Mouse (Mus musculus) cerebral cortex, adult 2 months (tissue): ENCODE measurements around the gene Thbs4.

Source experiments
- WGBS: fragments of 180-500 bp; shearing (Covaris S2); methylation state at CpG from one replicate; pipeline ENCODE4 v1.1.7; 2018; 5-methylcytosine and 5-hydroxymethylcytosine counted together

Gene Thbs4

GRCm38 (mm10) chr13:92717851-92718665, 76.6 kb downstream of the Thbs4 start:
- WGBS: 99% methylated on average over 3 of the region's 3 CpGs

GRCm38 (mm10) chr13:92712619-92713018, 82.0 kb downstream of the Thbs4 start:
- WGBS: 90% methylated on average over 4 of the region's 4 CpGs

GRCm38 (mm10) chr13:92711821-92712220, 82.8 kb downstream of the Thbs4 start:
- 87% methylated on average over 1 of the region's 1 CpGs for WGBS

GRCm38 (mm10) chr13:92710361-92710760, 84.3 kb downstream of the Thbs4 start:
- WGBS: 90% methylated on average over 1 of the region's 1 CpGs

GRCm38 (mm10) chr13:92709535-92709934, 85.1 kb downstream of the Thbs4 start:
- 73% methylated on average over 3 of the region's 3 CpGs for WGBS

GRCm38 (mm10) chr13:92708466-92708865, 86.2 kb downstream of the Thbs4 start:
- 85% methylated on average over 1 of the region's 1 CpGs for WGBS

GRCm38 (mm10) chr13:92707941-92708340, 86.7 kb downstream of the Thbs4 start:
- WGBS: 71% methylated on average over 2 of the region's 2 CpGs

- WGBS: 88% methylated on average over 9 of the region's 9 CpGs
Measured at GRCm38 (mm10) chr13:92706342-92707061, 88.1 kb downstream of the Thbs4 start.

GRCm38 (mm10) chr13:92705016-92705535, 89.5 kb downstream of the Thbs4 start:
- 95% methylated on average over 7 of the region's 7 CpGs for WGBS

GRCm38 (mm10) chr13:92704189-92704588, 90.4 kb downstream of the Thbs4 start:
- WGBS: 87% methylated on average over 7 of the region's 7 CpGs

- 63% methylated on average over 8 of the region's 8 CpGs for WGBS
Measured at GRCm38 (mm10) chr13:92703241-92704027, 91.2 kb downstream of the Thbs4 start.

- 80% methylated on average over 5 of the region's 5 CpGs for WGBS
Measured at GRCm38 (mm10) chr13:92702035-92702434, 92.6 kb downstream of the Thbs4 start.
